Mouse (Mus musculus): ENCODE data around the gene Tmem37.

The Tmem37 gene

DNA sequence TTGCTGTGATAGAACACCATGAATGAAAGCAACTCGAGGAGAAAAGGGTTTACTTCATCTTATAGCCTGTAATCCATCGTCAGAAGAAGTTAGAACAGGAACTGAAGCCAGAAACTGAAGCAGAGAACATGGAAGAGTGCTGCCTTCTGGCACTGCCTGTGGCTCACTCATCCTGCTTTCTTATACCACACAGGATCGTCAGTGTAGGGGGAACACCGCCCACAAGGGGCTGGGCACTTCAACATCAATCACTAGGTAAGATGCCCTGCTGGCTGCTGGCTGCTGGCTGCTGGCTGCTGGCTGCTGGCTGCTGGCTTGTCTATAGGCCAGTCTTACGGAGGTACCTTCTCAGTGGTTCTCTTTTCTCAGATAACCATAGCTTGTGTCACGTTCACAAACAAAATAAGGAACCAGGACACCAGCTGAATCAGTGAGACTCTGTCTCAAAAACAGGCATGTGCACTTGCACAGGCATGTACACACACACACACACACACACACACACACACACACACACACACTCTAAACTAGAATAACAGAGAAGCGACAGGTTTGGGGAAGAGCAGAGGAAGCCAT is 53.5 kb downstream of the Tmem37 start:
- DNase-seq (ENCODE audit: inconsistent age in 2 of 2, low spot score in 1 of 2), result no peak

DNA sequence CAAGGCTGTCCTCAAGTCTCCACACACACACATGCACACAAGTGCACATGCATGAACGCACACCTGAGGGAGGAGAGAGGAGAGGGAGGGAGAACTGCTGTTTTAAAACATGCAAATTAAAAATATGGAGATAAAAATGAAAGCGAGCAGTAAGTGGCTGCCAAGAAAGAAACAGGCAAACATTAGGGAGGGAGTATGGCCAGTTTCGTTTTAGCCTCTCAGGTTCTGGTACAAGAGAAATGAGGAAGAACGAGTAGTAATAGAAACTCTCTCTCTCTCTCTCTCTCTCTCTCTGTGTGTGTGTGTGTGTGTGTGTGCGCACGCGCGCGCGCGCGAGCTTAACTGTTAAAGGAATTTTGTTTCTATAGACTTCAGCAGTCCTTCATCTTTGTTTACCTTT is 54.4 kb downstream of the Tmem37 start:
- DNase-seq (ENCODE audit: inconsistent age in 2 of 2, low spot score in 1 of 2), result no peak

DNA sequence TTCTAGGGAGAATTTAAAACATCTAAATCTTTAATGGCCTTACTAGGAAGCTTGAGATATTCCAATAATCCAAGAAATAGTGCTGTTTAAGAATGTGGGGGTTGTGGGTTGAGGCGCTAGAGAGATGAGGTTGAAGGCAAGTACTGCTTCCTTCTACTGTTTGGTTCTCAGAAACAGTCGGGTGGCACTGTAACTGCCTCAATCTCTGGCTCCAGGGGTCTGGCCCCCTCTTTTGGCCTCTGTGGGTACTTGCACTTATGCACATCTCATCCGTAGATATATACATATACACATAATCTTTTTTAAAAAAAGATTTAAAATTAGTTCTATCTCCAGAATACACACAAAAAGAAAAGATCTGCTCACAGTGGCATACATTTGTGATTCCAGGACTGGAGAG is 55.0 kb downstream of the Tmem37 start:
- no peak for DNase-seq (ENCODE audit: inconsistent age in 2 of 2, low spot score in 1 of 2)
